Mouse (Mus musculus) central nervous system, embryonic 18 days (tissue): ENCODE results near the gene Fam168a. TPM values are rescaled to one million over a fixed set of nuclear protein-coding genes. Genes with fewer than 3 reads are reported as not detected.

ENCODE experiments used
- polyA plus RNA-seq: library from polyadenylated mRNA; depleted of rRNA; stranded (reverse); fragments of >200 nt; gene quantifications from 2 replicates; pipeline ENCODE4 v1.2.3, GENCODE M21; 2012; rRNA removed

Gene Fam168a
- polyA plus RNA-seq = 101 and 120 TPM in 2 replicates

DNA sequence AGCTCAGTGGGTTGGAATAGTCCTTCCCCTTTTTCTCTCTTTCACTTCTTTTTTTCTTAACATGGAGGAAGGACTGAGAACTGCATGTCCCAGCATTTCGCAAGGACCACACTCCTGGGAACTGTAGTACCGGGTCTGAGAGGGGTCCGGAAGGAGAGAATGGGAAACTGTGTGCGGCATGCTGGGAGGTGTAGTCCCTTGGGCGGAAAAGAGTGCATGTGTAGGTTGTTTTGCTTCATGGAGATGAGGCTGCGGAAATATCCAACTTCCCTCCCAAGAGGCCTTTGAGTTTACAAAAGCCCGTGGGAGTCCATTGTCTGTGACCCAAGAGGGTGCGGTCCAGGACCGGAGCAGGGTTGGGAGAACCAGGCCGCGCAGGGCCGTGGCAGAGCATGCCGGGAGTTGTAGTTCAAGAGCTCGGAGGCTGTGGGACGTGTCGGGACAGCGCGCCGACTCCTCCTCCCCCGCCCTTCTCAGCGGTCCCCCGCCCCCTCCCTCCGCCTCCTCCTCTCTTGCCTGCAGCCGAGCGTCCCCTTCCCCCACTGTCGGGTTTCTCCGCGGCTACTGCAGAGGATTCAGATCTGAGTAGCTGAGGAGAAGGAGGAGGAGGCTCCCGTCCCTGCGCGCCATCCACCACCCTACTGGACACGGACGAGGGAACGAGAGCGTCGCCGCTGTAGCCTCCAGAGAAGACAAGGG is at the start of gene Fam168a:
Fam168a (plus strand) TSS at position 493 of the 699 bp plus-strand sequence.

DNA sequence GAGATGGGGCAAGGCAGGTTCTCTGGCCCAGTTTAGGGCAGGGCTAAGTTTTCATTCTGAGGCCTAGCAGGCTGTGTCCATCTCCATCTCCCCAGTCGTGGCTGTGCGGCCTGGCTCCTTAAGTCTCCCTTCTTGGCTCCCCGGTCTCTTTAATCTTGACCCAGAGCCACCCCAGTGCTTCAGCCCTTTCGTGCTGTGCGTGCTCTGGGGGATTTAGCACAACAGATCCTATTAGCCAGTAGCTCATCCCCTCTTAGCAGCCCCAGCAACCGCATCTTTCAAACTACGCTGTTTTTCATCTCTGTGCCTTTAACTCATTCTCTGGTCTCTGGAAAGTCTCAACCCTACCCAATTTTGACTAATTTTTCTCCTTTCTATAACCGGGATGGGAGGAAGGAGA is 44.2 kb upstream of the Fam168a start, which contains the start of gene Plekhb1:
Plekhb1 (minus strand) TSS at position 184 of the 400 bp plus-strand sequence.

DNA sequence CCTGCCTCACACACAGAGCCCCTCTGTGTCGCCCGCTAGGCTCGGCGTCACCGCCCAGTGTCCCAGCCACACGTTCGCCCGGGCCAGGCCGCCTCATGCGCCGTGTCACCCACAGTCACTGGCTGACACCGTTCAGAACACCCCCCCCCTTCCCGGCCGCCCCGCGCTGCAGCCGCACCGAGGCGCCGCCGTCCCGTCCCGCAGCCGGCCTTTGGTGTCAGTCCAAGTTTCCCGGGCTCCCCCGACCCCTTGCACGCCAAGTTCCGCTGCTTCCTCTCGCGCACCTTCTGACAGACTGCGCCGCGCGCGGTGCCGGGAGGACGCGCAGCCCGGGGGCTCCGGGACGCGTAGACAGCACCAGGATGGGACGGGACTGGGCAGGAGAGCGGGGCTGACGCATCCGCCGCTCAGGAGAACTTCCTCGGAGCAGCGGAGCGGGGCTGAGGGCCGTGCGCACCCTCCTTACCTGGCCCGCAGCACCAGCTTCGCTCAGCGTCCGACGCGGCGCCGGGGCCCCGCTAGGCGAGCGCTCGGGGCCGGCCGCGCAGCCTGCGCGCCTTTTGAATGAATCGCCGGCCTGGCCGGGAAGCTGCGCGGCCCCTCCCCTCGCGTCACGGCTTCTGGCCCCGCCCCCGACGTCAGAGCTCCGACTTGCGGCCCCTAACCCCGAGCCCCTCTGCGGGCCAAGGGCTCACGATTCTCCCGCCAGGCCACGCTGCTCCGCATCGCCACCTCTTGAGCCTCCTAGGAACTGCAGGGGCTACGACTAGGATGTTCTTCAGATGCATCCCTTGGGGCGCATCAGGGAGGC is 156.6 kb downstream of the Fam168a start, which contains the start of gene Relt:
Relt (minus strand) TSS at position 619 of the 811 bp plus-strand sequence.

Other genes starting within 250 kb of the Fam168a start
- 0.06 and 0.21 TPM in 2 replicates for gene Ucp3, start 233.6 kb upstream of the Fam168a start, polyA plus RNA-seq
- 41.7 and 43.9 TPM in 2 replicates for gene Ucp2, start 213.3 kb upstream of the Fam168a start, polyA plus RNA-seq
- gene Dnajb13, start 191.7 kb upstream of the Fam168a start, polyA plus RNA-seq = 2.8 and 3.8 TPM in 2 replicates
- gene Coa4, start 169.6 kb upstream of the Fam168a start, polyA plus RNA-seq = 9.5 and 9.8 TPM in 2 replicates
- gene Rab6a, start 99.2 kb upstream of the Fam168a start, polyA plus RNA-seq = 220 and 231 TPM in 2 replicates
- 48.2 and 52.7 TPM in 2 replicates for gene Mrpl48, start 98.3 kb upstream of the Fam168a start, polyA plus RNA-seq
- gene Plekhb1, start 44.2 kb upstream of the Fam168a start, polyA plus RNA-seq = 15.3 and 15.9 TPM in 2 replicates
- 7.1 and 7.8 TPM in 2 replicates for gene Relt, start 156.8 kb downstream of the Fam168a start, polyA plus RNA-seq
- 27.6 and 28.3 TPM in 2 replicates for gene Arhgef17, start 225.5 kb downstream of the Fam168a start, polyA plus RNA-seq